Mouse (Mus musculus): ENCODE data around the gene Epha7. TPM values are rescaled to one million over a fixed set of nuclear protein-coding genes. Genes with fewer than 3 reads are reported as not detected.

Epha7 gene
- total and polyA plus RNA-seq, 2 experiments from 2014 or later: 8.7 to 11.2 TPM

GRCm38 (mm10) chr4:28881271-28882044 lies 68.5 kb downstream of the Epha7 start:
- no peak for ATAC-seq (ENCODE audit: insufficient read depth, low read depth)
- Histone ChIP-seq H3K4me1 (ENCODE audit: control insufficient read depth, insufficient read depth) (0 out of 2 replicates have a peak, but pooled peaks cover 4% of the 10 kb centered on the region), H3K4me3 (ENCODE audit: low read depth, low read length) (no peak overlapping the region), H3K4me2 (ENCODE audit: low read depth, low read length) (no peak overlapping the region), H3K27me3 (ENCODE audit: control insufficient read depth, insufficient read depth, low read length) (no peaks in the 10 kb centered on the region), H3K9ac (replicated peaks; ENCODE audit: low read depth, low read length) (no peak overlapping the region), H3K27ac (ENCODE audit: low read depth) (no peak overlapping the region), H3K9me3 (replicated peaks; ENCODE audit: control insufficient read depth, low read length) (no peaks in the 10 kb centered on the region), H3K36me3 (replicated peaks; ENCODE audit: control insufficient read depth, insufficient read depth, low read length) (no peaks in the 10 kb centered on the region)
- TF ChIP-seq CTCF (IDR thresholded peaks at IDR 0.05; ENCODE audit: low read depth): no peak
- no peak for TF ChIP-seq EP300 (IDR thresholded peaks at IDR 0.05; ENCODE audit: low read depth)
- DNase-seq (ENCODE audit: low spot score): no peak
- 80% methylated on average over 5 of the region's 5 CpGs for WGBS

GRCm38 (mm10) chr4:28889630-28890029 lies 76.7 kb downstream of the Epha7 start:
- H3K4me1 ChIP-seq (ENCODE audit: control insufficient read depth, insufficient read depth): no peaks in the 10 kb centered on the region
- no peak overlapping the region for H3K9ac ChIP-seq (replicated peaks; ENCODE audit: low read depth, low read length)
- TF ChIP-seq EP300 (IDR thresholded peaks at IDR 0.05; ENCODE audit: low read depth) (no peak), CTCF (IDR thresholded peaks at IDR 0.05; ENCODE audit: low read depth) (no peak)
- ATAC-seq (ENCODE audit: insufficient read depth, low read depth) (no peak), DNase-seq (ENCODE audit: low spot score) (no peak)
- no peak overlapping the region for H3K4me2 ChIP-seq (ENCODE audit: low read depth, low read length)
- H3K36me3 ChIP-seq (replicated peaks; ENCODE audit: control insufficient read depth, insufficient read depth, low read length): no peaks in the 10 kb centered on the region
- no peak overlapping the region for H3K27ac ChIP-seq (ENCODE audit: low read depth)
- no peaks in the 10 kb centered on the region for H3K9me3 ChIP-seq (replicated peaks; ENCODE audit: control insufficient read depth, low read length)
- WGBS: 91% methylated on average over 5 of the region's 5 CpGs
- no peak overlapping the region for H3K4me3 ChIP-seq (ENCODE audit: low read depth, low read length)
- H3K27me3 ChIP-seq (ENCODE audit: control insufficient read depth, insufficient read depth, low read length): no peaks in the 10 kb centered on the region

GRCm38 (mm10) chr4:28890102-28890501 lies 77.2 kb downstream of the Epha7 start:
- WGBS: 72% methylated on average over 3 of the region's 3 CpGs
- H3K4me1 ChIP-seq (ENCODE audit: control insufficient read depth, insufficient read depth): no peaks in the 10 kb centered on the region
- H3K9ac ChIP-seq (replicated peaks; ENCODE audit: low read depth, low read length): no peak overlapping the region
- H3K27ac ChIP-seq (ENCODE audit: low read depth): no peak overlapping the region
- ATAC-seq (ENCODE audit: insufficient read depth, low read depth) (no peak), DNase-seq (ENCODE audit: low spot score) (no peak)
- no peaks in the 10 kb centered on the region for H3K36me3 ChIP-seq (replicated peaks; ENCODE audit: control insufficient read depth, insufficient read depth, low read length)
- H3K4me3 ChIP-seq (ENCODE audit: low read depth, low read length): no peak overlapping the region
- no peak for TF ChIP-seq EP300 (IDR thresholded peaks at IDR 0.05; ENCODE audit: low read depth)
- no peak for TF ChIP-seq CTCF (IDR thresholded peaks at IDR 0.05; ENCODE audit: low read depth)
- no peaks in the 10 kb centered on the region for H3K27me3 ChIP-seq (ENCODE audit: control insufficient read depth, insufficient read depth, low read length)
- H3K4me2 ChIP-seq (ENCODE audit: low read depth, low read length): no peak overlapping the region
- no peaks in the 10 kb centered on the region for H3K9me3 ChIP-seq (replicated peaks; ENCODE audit: control insufficient read depth, low read length)

- no peak overlapping the region for H3K4me3 ChIP-seq (ENCODE audit: low read depth, low read length)
- no peaks in the 10 kb centered on the region for H3K4me1 ChIP-seq (ENCODE audit: control insufficient read depth, insufficient read depth)
- no peak overlapping the region for H3K27ac ChIP-seq (ENCODE audit: low read depth)
- TF ChIP-seq EP300 (IDR thresholded peaks at IDR 0.05; ENCODE audit: low read depth): no peak
- TF ChIP-seq CTCF (IDR thresholded peaks at IDR 0.05; ENCODE audit: low read depth): no peak
- ATAC-seq (ENCODE audit: insufficient read depth, low read depth) (no peak), DNase-seq (ENCODE audit: low spot score) (no peak)
- H3K36me3 ChIP-seq (replicated peaks; ENCODE audit: control insufficient read depth, insufficient read depth, low read length): no peaks in the 10 kb centered on the region
- WGBS: 91% methylated on average over 7 of the region's 7 CpGs
- H3K9ac ChIP-seq (replicated peaks; ENCODE audit: low read depth, low read length): no peak overlapping the region
- no peaks in the 10 kb centered on the region for H3K9me3 ChIP-seq (replicated peaks; ENCODE audit: control insufficient read depth, low read length)
- H3K27me3 ChIP-seq (ENCODE audit: control insufficient read depth, insufficient read depth, low read length): no peaks in the 10 kb centered on the region
- H3K4me2 ChIP-seq (ENCODE audit: low read depth, low read length): no peak overlapping the region
Measured at GRCm38 (mm10) chr4:28895480-28895879, 82.5 kb downstream of the Epha7 start.

- Histone ChIP-seq H3K4me1 (ENCODE audit: control insufficient read depth, insufficient read depth) (no peaks in the 10 kb centered on the region), H3K36me3 (replicated peaks; ENCODE audit: control insufficient read depth, insufficient read depth, low read length) (no peaks in the 10 kb centered on the region), H3K4me2 (ENCODE audit: low read depth, low read length) (no peak overlapping the region), H3K27ac (ENCODE audit: low read depth) (no peak overlapping the region), H3K9ac (replicated peaks; ENCODE audit: low read depth, low read length) (no peak overlapping the region), H3K4me3 (ENCODE audit: low read depth, low read length) (no peak overlapping the region), H3K27me3 (ENCODE audit: control insufficient read depth, insufficient read depth, low read length) (no peaks in the 10 kb centered on the region), H3K9me3 (replicated peaks; ENCODE audit: control insufficient read depth, low read length) (no peaks in the 10 kb centered on the region)
- ATAC-seq (ENCODE audit: insufficient read depth, low read depth) (no peak), DNase-seq (ENCODE audit: low spot score) (no peak)
- WGBS: 92% methylated on average over 4 of the region's 4 CpGs
- TF ChIP-seq EP300 (IDR thresholded peaks at IDR 0.05; ENCODE audit: low read depth) (no peak), CTCF (IDR thresholded peaks at IDR 0.05; ENCODE audit: low read depth) (no peak)
Measured at GRCm38 (mm10) chr4:28899373-28899772, 86.4 kb downstream of the Epha7 start.

GRCm38 (mm10) chr4:28899783-28900182 lies 86.9 kb downstream of the Epha7 start:
- ATAC-seq (ENCODE audit: insufficient read depth, low read depth) (peak; percentile 57), DNase-seq (ENCODE audit: low spot score) (peak; percentile 45)
- 51% methylated on average over 11 of the region's 11 CpGs for WGBS
- no peak overlapping the region for H3K4me3 ChIP-seq (ENCODE audit: low read depth, low read length)
- no peak for TF ChIP-seq EP300 (IDR thresholded peaks at IDR 0.05; ENCODE audit: low read depth)
- no peak for TF ChIP-seq CTCF (IDR thresholded peaks at IDR 0.05; ENCODE audit: low read depth)
- H3K36me3 ChIP-seq (replicated peaks; ENCODE audit: control insufficient read depth, insufficient read depth, low read length): no peaks in the 10 kb centered on the region
- H3K4me2 ChIP-seq (ENCODE audit: low read depth, low read length): no peak overlapping the region
- H3K27me3 ChIP-seq (ENCODE audit: control insufficient read depth, insufficient read depth, low read length): no peaks in the 10 kb centered on the region
- no peaks in the 10 kb centered on the region for H3K9me3 ChIP-seq (replicated peaks; ENCODE audit: control insufficient read depth, low read length)
- H3K4me1 ChIP-seq (ENCODE audit: control insufficient read depth, insufficient read depth): no peaks in the 10 kb centered on the region
- no peak overlapping the region for H3K9ac ChIP-seq (replicated peaks; ENCODE audit: low read depth, low read length)
- no peak overlapping the region for H3K27ac ChIP-seq (ENCODE audit: low read depth)

Data from heart, postnatal 0 days (tissue).